Mouse (Mus musculus) heart, adult 8-10 months (tissue): Measurements from ENCODE around the gene 1520401A03Rik. TPM values are rescaled to one million over a fixed set of nuclear protein-coding genes. Genes with fewer than 3 reads are reported as not detected.

ENCODE experiments used
- DNase-seq: peaks from one replicate; pipeline ENCODE4 v3.0.0; 2022; ENCODE audit warnings: low spot score
- total RNA-seq, 4 experiments: library from RNA; stranded (reverse); gene quantifications; 2 replicates each; pipeline ENCODE4 v1.2.4; 2022

Gene 1520401A03Rik
- total RNA-seq, 4 experiments from 2014 or later = not detected

GRCm38 (mm10) chr17:23670516-23671074 lies 52.0 kb downstream of the 1520401A03Rik start:
- no peak for DNase-seq

- no peak for DNase-seq
These were observed 57.1 kb downstream of the 1520401A03Rik start for GRCm38 (mm10) chr17:23665511-23665910.

- peak; percentile 24 for DNase-seq
These were observed 58.0 kb downstream of the 1520401A03Rik start for GRCm38 (mm10) chr17:23664556-23665021.

- no peak for DNase-seq
These were observed 61.1 kb downstream of the 1520401A03Rik start for GRCm38 (mm10) chr17:23661526-23661925.

GRCm38 (mm10) chr17:23660876-23661200 lies 61.7 kb downstream of the 1520401A03Rik start:
- no peak for DNase-seq

- DNase-seq = no peak
These were observed 62.3 kb downstream of the 1520401A03Rik start, which contains the start of gene Bicdl2 for GRCm38 (mm10) chr17:23660117-23660875. Gene Bicdl2, plus strand, starts transcription at chr17:23660506.

GRCm38 (mm10) chr17:23658450-23658849 lies 64.1 kb downstream of the 1520401A03Rik start:
- DNase-seq = no peak

Other genes with a start within 250 kb of the 1520401A03Rik start
- not detected for gene Vmn2r117, start 243.1 kb downstream of the 1520401A03Rik start, total RNA-seq
- 1 to 10 TPM; 4.9 to 6.5 (median 5.8) TPM for gene Zfp213, start 158.5 kb downstream of the 1520401A03Rik start, total RNA-seq
- gene Zfp13, start 123.3 kb downstream of the 1520401A03Rik start, total RNA-seq = 1 to 10 TPM; 1.9 to 5.9 (median 4.4) TPM
- not detected for gene Zscan10, start 121.9 kb downstream of the 1520401A03Rik start, total RNA-seq
- gene Mmp25, start 77.5 kb downstream of the 1520401A03Rik start, total RNA-seq = under 1 TPM in 1 of 4 experiments, not detected in 3; 0.06 TPM
- not detected for gene Bicdl2, start 62.3 kb downstream of the 1520401A03Rik start, total RNA-seq
- 100 to 1,000 TPM; 200 to 231 (median 211) TPM for gene Hcfc1r1, start 49.2 kb downstream of the 1520401A03Rik start, total RNA-seq
- gene Thoc6, start 48.9 kb downstream of the 1520401A03Rik start, total RNA-seq = 10 to 100 TPM in 3 of 4 experiments, 1 to 10 TPM in 1; 8.8 to 11.6 (median 11.0) TPM
- gene Tnfrsf12a, start 45.3 kb downstream of the 1520401A03Rik start, total RNA-seq = 100 to 1,000 TPM in 2 of 4 experiments, 10 to 100 TPM in 2; 55.7 to 113 (median 85.0) TPM
- not detected for gene Cldn6, start 43.5 kb downstream of the 1520401A03Rik start, total RNA-seq
- under 1 TPM in 1 of 4 experiments, not detected in 3; 0.19 TPM for gene Cldn9, start 38.8 kb downstream of the 1520401A03Rik start, total RNA-seq
- gene Pkmyt1, start 3.6 kb upstream of the 1520401A03Rik start, total RNA-seq = 1 to 10 TPM in 2 of 4 experiments, under 1 TPM in 2; 0.78 to 1.5 (median 1.1) TPM
- gene Paqr4, start 18.1 kb upstream of the 1520401A03Rik start, total RNA-seq = 10 to 100 TPM; 22.4 to 29.0 (median 26.4) TPM
- under 1 TPM in 1 of 4 experiments, not detected in 3; 0.26 TPM for gene Kremen2, start 23.1 kb upstream of the 1520401A03Rik start, total RNA-seq
- 10 to 100 TPM; 40.8 to 42.0 (median 40.9) TPM for gene Flywch1, start 48.8 kb upstream of the 1520401A03Rik start, total RNA-seq
- gene Flywch2, start 63.3 kb upstream of the 1520401A03Rik start, total RNA-seq = 1 to 10 TPM in 1 of 4 experiments, under 1 TPM in 2, not detected in 1; 0.41 to 1.2 (median 0.87) TPM
- 100 to 1,000 TPM; 151 to 179 (median 164) TPM for gene Srrm2, start 67.7 kb upstream of the 1520401A03Rik start, total RNA-seq
- 100 to 1,000 TPM; 321 to 411 (median 362) TPM for gene Elob, start 106.4 kb upstream of the 1520401A03Rik start, total RNA-seq
- not detected for gene Prss33, start 113.3 kb upstream of the 1520401A03Rik start, total RNA-seq
- gene Prss32, start 121.1 kb upstream of the 1520401A03Rik start, total RNA-seq = not detected
- under 1 TPM in 2 of 4 experiments, not detected in 2; 0.14 to 0.16 TPM for gene Prss41, start 121.4 kb upstream of the 1520401A03Rik start, total RNA-seq
- not detected for gene Prss21, start 145.3 kb upstream of the 1520401A03Rik start, total RNA-seq
- gene Dcpp1, start 158.1 kb upstream of the 1520401A03Rik start, total RNA-seq = not detected
- gene Dcpp2, start 158.1 kb upstream of the 1520401A03Rik start, total RNA-seq = not detected
- gene Dcpp3, start 194.7 kb upstream of the 1520401A03Rik start, total RNA-seq = not detected
- gene Sbp, start 218.9 kb upstream of the 1520401A03Rik start, total RNA-seq = not detected
- gene Sbpl, start 232.5 kb upstream of the 1520401A03Rik start, total RNA-seq = not detected